ENCODE assay signal across 16 mouse cellular contexts in the genomic region with DNA sequence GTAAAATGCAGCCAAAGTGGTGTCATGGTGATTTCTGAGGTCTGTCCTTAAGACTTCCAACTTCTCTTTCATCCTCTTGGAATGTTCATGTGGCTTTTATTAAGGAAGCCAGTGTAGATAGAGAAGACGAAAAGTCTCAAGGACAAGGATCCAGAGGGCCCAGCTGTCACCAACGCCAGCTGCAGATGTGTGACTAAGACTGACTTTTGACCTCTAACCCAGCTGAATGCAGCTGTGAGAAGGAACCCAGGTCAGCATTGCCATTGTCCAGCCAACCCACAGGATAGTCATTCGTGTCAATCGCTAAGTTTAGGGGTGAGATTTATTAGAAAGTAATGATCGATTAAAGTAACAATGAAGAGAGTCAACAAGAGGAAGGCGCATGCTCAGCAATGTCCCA. TPM values are rescaled to one million over a fixed set of nuclear protein-coding genes. Genes with fewer than 3 reads are reported as not detected.
DNase-seq lines count a peak whose midpoint lies in the region; ATAC-seq lines count a peak whose summit lies in the region.
"Had no signal": no experiment of that assay in that cellular context is flagged by ENCODE, and none has a peak within 500 bp of the region (broad histone marks: within the 10 kb centered on the region; RNA-seq: fewer than 3 reads in every experiment).

No protein-coding gene starts in this region.

- no peak overlapping the region for H3K9ac ChIP-seq in kidney, embryonic 16.5 days (replicated peaks; ENCODE audit: low read length)
- H3K9ac ChIP-seq: forebrain, embryonic 13.5 days; midbrain, embryonic 12.5 days had no signal

- H3K27ac ChIP-seq in heart, embryonic 10.5 days, result no peak overlapping the region
- H3K27ac ChIP-seq in kidney, embryonic 16.5 days (ENCODE audit: low read length), result no peak overlapping the region
- H3K27ac ChIP-seq: embryonic facial prominence, embryonic 10.5 days; forebrain, embryonic 13.5 days; midbrain, embryonic 12.5 days had no signal

- no peak for ATAC-seq in kidney, embryonic 16.5 days (ENCODE audit: low FRiP score, low TSS enrichment)
- ATAC-seq: forebrain, embryonic 13.5 days had no signal

- no peak overlapping the region for H3K4me2 ChIP-seq in kidney, embryonic 16.5 days (replicated peaks; ENCODE audit: low read depth, low read length)
- H3K4me2 ChIP-seq: forebrain, embryonic 13.5 days; midbrain, embryonic 12.5 days had no signal

- no peak overlapping the region for H3K4me3 ChIP-seq in heart, embryonic 10.5 days
- no peak overlapping the region for H3K4me3 ChIP-seq in kidney, embryonic 16.5 days (ENCODE audit: low read length)
- H3K4me3 ChIP-seq: embryonic facial prominence, embryonic 10.5 days; forebrain, embryonic 13.5 days; midbrain, embryonic 12.5 days had no signal

- 76% methylated on average over 6 of the region's 6 CpGs for WGBS in heart, embryonic 10.5 days
- 74% methylated on average over 6 of the region's 6 CpGs for WGBS in kidney, embryonic 16.5 days

- intact Hi-C loops in heart, postnatal 36 days (cut with DNase I), result no loop called here

- H3K9me3 ChIP-seq in heart, embryonic 10.5 days, result no peaks in the 10 kb centered on the region; the same call in 1 of the 2 replicates
- H3K9me3 ChIP-seq in kidney, embryonic 16.5 days (ENCODE audit: low read length), result 0 out of 2 replicates have a peak, but pooled peaks cover 6% of the 10 kb centered on the region
- H3K9me3 ChIP-seq: embryonic facial prominence, embryonic 10.5 days; forebrain, embryonic 13.5 days; midbrain, embryonic 12.5 days had no signal

- H3K4me1 ChIP-seq in heart, embryonic 10.5 days, result no peaks in the 10 kb centered on the region
- H3K4me1 ChIP-seq in kidney, embryonic 16.5 days (ENCODE audit: insufficient read depth, low read length), result no peaks in the 10 kb centered on the region
- H3K4me1 ChIP-seq: embryonic facial prominence, embryonic 10.5 days; midbrain, embryonic 12.5 days had no signal

- H3K27me3 ChIP-seq in heart, embryonic 10.5 days (ENCODE audit: insufficient read depth, poor library complexity, severe bottlenecking), result no peaks in the 10 kb centered on the region
- no peaks in the 10 kb centered on the region for H3K27me3 ChIP-seq in kidney, embryonic 16.5 days (ENCODE audit: insufficient read depth, low read length)
- H3K27me3 ChIP-seq: forebrain, embryonic 13.5 days; midbrain, embryonic 12.5 days had no signal

- H3K36me3 ChIP-seq in heart, embryonic 10.5 days, result no peaks in the 10 kb centered on the region
- H3K36me3 ChIP-seq in kidney, embryonic 16.5 days (ENCODE audit: insufficient read depth, low read length), result no peaks in the 10 kb centered on the region
- H3K36me3 ChIP-seq: embryonic facial prominence, embryonic 10.5 days; midbrain, embryonic 12.5 days had no signal

- peak; percentile 48 to 65 for DNase-seq in heart, adult 18-20 months
- DNase-seq in heart, embryonic 10.5 days (ENCODE audit: low spot score), result no peak
- DNase-seq in kidney, postnatal 4 days, result peak; percentile 31 to 47
- peak; percentile 13 to 22 for DNase-seq in heart, postnatal 36 days
- no peak for DNase-seq in liver
- DNase-seq in layer of hippocampus, postnatal 25 days (ENCODE audit: extremely low spot score in 1 of 2, low spot score in 1 of 2), result no peak
- DNase-seq in right cerebral cortex, postnatal 25 days, result no peak
- DNase-seq: adrenal gland, adult 2 months; cerebellum, adult 9-11 months; layer of hippocampus, adult 9-11 months; thymus, postnatal 25 days had no signal

RNA-seq across cellular contexts. Expression of a gene that starts 32.5 kb away (rescaled TPM):
- total RNA-seq in heart, adult 18-20 months (2021), result under 1 TPM; 0.27 to 0.67 TPM
- polyA plus RNA-seq in heart, embryonic 10.5 days (2016; fragmentation: Nextera tagmentation; extraction: Ambion mirVana), result 0.76 and 3.7 TPM in 2 replicates
- polyA plus RNA-seq in kidney, embryonic 16.5 days (2015; fragmentation: Nextera tagmentation; extraction: Ambion mirVana), result 14.0 and 14.2 TPM in 2 replicates
- total RNA-seq in heart, postnatal 36 days (2021), result under 1 TPM; 0.30 to 0.56 TPM
- 1 to 10 TPM; 2.0 to 2.3 TPM for total RNA-seq in layer of hippocampus, postnatal 25 days (2021)
- total RNA-seq: neutrophil, adult 5-6 weeks had no signal

Comparison
In these comparisons a context has a peak if more than half of its experiments do, and no peak if none do; other contexts are left out.
1. DNase-seq: peak in heart, adult 18-20 months (2 of 2), kidney, postnatal 4 days (2 of 2) and heart, postnatal 36 days (2 of 2); none in heart, embryonic 10.5 days (single experiment), liver (single experiment), layer of hippocampus, postnatal 25 days (0 of 2) and right cerebral cortex, postnatal 25 days (single experiment).